Mouse (Mus musculus): ENCODE results near the gene Slc39a11.

- TF ChIP-seq CTCF (IDR thresholded peaks at IDR 0.05; ENCODE audit: insufficient read depth, low read length) (no peak), POLR2A (IDR thresholded peaks at IDR 0.05; ENCODE audit: borderline replicate concordance, extremely low read depth, low read depth, low read length) (no peak)
Observed at GRCm38 (mm10) chr11:113601616-113602343, 48.1 kb downstream of the Slc39a11 start.
